Mouse (Mus musculus): ENCODE measurements around the gene Mttp.

- no peak for TF ChIP-seq POLR2A (IDR thresholded peaks at IDR 0.05; ENCODE audit: low read depth, low read length)
- TF ChIP-seq CTCF (IDR thresholded peaks at IDR 0.05; ENCODE audit: borderline replicate concordance, insufficient read depth, low read length): no peak
These were observed 41.5 kb upstream of the Mttp start for GRCm38 (mm10) chr3:138185995-138186930.

Data from embryonic fibroblast, embryonic 13.5 days (primary cell).